Mouse (Mus musculus) cerebellum, adult 18-20 months (tissue): ENCODE results near the gene Ccser2.

Source experiments
- DNase-seq, 2 experiments: peaks; one replicate each; pipeline ENCODE4 v3.0.0; 2021

The Ccser2 gene

DNA sequence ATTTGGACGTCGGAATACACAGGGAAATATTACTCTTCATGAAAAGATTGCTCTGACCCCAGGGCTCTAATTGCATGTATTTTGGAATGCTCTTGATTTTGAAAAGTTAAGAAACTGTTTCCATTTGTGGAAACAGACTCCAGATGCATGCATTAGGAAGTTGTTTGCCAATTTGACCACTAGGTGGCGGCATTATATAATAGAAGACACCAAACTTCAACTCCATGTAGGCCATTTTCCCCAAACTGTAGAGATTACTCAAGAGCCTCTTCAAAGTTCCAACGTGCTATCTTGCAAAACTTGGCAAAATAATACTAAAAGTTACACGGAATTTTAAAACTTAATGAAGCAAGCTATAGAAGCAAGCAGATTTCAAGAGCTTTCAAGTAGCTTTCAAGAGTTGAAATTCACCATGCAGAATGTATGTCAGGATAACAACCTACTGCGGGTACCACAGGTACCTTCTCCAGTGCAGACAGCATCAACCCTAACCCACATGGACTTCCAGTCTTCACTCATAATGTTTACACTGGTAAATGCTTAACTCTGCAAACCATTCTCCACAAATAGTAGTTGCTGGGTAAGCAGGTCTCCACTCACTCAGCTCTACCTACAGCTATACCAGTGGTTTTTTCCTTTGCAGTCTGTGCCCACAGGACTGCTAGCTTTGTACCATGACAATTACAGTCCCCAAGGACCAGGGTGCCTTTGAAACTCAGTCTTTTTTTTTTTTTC, 101.4 kb downstream of the Ccser2 start:
- DNase-seq: peak; percentile 54 to 60

DNA sequence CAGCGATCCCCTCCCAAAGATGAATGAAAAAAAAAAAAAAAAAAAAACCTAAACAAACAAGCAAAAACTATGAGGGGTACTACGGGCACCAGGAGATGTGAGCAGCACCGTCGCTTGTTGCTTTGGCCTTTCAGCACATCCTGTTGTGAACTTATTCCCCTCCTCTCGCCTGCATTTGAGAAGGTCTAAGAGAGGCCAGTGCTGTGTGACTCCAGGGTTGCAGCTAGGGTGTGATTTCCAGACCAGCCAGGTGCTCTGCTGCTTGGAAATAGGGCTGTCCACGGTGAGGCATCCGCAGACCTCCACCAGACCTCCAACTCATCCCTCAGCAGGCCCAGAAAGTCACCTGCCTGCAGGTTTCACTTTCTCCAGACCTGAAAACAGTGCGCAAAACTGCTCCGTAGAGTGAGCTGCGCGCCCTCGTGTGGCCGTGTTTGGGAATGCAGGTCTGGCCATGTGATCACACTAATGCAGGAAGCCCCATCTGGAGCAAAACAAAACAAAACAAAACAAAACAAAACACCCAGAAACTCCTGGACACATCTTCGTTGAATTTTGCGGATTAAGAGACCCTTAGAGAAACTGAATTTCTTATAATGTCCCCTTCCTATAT, 104.6 kb downstream of the Ccser2 start:
- DNase-seq: peak; percentile 81 to 89

GRCm38 (mm10) chr14:36862387-36862786, 106.2 kb downstream of the Ccser2 start:
- DNase-seq: peak in 1 of 2 experiments; percentile 41

DNA sequence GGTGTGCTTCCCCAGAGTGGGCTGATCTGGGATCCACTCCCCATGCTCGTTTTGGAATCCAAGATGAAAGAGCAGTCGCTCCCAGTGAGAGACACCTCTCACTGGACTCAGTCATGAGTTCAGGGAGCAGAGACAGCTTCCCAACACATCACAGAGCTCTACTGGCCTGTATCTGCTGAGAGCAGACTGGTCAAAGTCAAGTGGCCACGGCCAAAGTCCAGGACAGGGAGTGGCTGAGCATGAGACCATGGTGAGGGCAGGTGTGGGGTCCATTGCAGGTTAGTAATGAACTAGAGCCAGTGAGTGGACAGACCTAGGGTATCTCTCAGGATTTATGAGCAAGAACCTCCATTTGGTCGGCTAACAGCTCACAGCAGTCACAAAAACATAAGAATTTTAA, 109.6 kb downstream of the Ccser2 start:
- DNase-seq: no peak

DNA sequence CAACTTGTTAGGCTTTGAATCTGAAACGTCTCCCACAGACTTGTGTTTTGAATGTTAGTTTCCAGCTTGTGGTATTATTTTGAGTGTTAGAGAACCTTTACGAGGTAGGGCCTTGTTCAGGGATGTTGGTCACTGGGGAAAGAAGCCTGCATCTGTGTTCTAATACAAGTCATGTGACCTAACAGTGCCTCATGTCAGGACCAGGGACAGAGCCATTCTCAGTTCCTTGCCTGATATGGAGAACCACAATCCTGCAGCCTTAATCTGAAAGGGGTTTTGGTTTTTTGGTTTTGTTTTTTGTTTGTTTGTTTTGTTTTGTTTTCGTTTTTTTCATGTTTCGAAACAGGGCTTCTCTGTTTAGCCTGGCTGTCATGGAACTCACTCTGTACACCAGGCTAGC, 115.6 kb downstream of the Ccser2 start:
- DNase-seq: no peak

DNA sequence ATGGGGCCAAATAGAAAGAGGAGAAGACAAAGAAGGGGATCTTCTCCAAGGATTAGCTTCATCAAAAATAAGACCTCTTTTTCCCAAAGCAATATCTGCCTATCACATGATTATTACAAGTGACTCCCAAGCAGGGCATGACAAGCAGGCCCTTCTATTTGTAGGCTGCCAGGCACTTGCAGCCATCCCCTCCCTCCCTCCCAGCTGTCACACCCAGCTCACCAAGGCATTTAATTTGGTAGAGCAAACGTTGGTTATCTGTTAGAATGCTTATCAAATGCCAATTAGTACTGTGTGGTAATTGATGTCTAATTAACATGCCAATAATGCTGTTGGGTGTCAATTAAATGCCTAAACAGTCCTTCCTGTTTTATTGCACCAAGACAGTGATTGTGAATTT, 119.7 kb downstream of the Ccser2 start:
- DNase-seq: no peak
